Mouse (Mus musculus) forebrain, embryonic 16.5 days (tissue): Measurements from ENCODE around the gene Rrp1. TPM values are rescaled to one million over a fixed set of nuclear protein-coding genes. Genes with fewer than 3 reads are reported as not detected.
"Not testable (repeated sequence)": the region's sequence is repeated elsewhere in the genome, so short reads cannot be mapped to it uniquely, and the experiment has no call there.

Source experiments
- ATAC-seq: fragments of 200-750 bp; cut with Nextera tagmentation; 2 replicates; pipeline ENCODE4 v1.8.0; 2017; ENCODE audit warnings: mild to moderate bottlenecking, moderate library complexity
- H3K27ac ChIP-seq: fragments of 300-500 bp; sonication (generic); 2 replicates; pipeline ENCODE4 v1.5.1; 2014; ENCODE audit warnings: low read length, control low read depth
- H3K27me3 ChIP-seq: fragments of 300-500 bp; sonication (generic); replicated peaks from 2 replicates; pipeline ENCODE4 v1.6.1; 2014; ENCODE audit warnings: low read length; ENCODE audit not compliant: control insufficient read depth, insufficient read depth
- H3K36me3 ChIP-seq: fragments of 300-500 bp; sonication (generic); 2 replicates; pipeline ENCODE4 v1.6.1; 2014; ENCODE audit not compliant: control insufficient read depth, insufficient read depth
- H3K4me1 ChIP-seq: fragments of 300-500 bp; sonication (generic); replicated peaks from 2 replicates; pipeline ENCODE4 v1.6.1; 2014; ENCODE audit warnings: low read length; ENCODE audit not compliant: control insufficient read depth, insufficient read depth
- H3K4me2 ChIP-seq: fragments of 300-500 bp; sonication (generic); 2 replicates; pipeline ENCODE4 v1.6.1; 2014; ENCODE audit warnings: mild to moderate bottlenecking, low read length, control low read depth
- H3K4me3 ChIP-seq: fragments of 300-500 bp; sonication (generic); replicated peaks from 2 replicates; pipeline ENCODE4 v1.5.1; 2014; ENCODE audit warnings: mild to moderate bottlenecking, low read length, control low read depth
- H3K9ac ChIP-seq: fragments of 300-500 bp; sonication (generic); replicated peaks from 2 replicates; pipeline ENCODE4 v1.6.1; 2014; ENCODE audit warnings: low read depth, low read length, control low read depth
- H3K9me3 ChIP-seq: fragments of 300-500 bp; sonication (generic); 2 replicates; pipeline ENCODE4 v1.6.1; 2016; ENCODE audit warnings: low read length; ENCODE audit not compliant: control insufficient read depth
- WGBS: fragments of 180-500 bp; shearing (Covaris S2); extraction: QIAGEN DNeasy Blood & Tissue Kit; methylation state at CpG from one replicate; pipeline ENCODE4 v1.1.7; 2014; 5-methylcytosine and 5-hydroxymethylcytosine counted together
- polyA plus RNA-seq: library from polyadenylated mRNA; unstranded; fragments of >200 nt; fragmentation: Nextera tagmentation; extraction: Ambion mirVana; gene quantifications from 2 replicates; pipeline ENCODE4 v1.2.1, GENCODE M21; 2015

Rrp1 gene
- polyA plus RNA-seq, 1 experiment from 2014 or later: 438 TPM

- Histone ChIP-seq H3K4me3 (no peak overlapping the region), H3K9ac (no peak overlapping the region), H3K4me2 (no peak overlapping the region), H3K4me1 (peaks cover 17% of the 10 kb centered on the region), H3K36me3 (peaks cover 10% of the 10 kb centered on the region), H3K27ac (no peak overlapping the region), H3K9me3 (no peaks in the 10 kb centered on the region), H3K27me3 (no peaks in the 10 kb centered on the region)
- 94% methylated on average over 5 of the region's 5 CpGs for WGBS
- ATAC-seq: no peak
Observed at GRCm38 (mm10) chr10:78429180-78429579, 16.3 kb upstream of the Rrp1 start.

- Histone ChIP-seq H3K9ac (no peak overlapping the region), H3K4me3 (no peak overlapping the region), H3K4me2 (no peak overlapping the region), H3K27ac (no peak overlapping the region), H3K27me3 (no peaks in the 10 kb centered on the region), H3K9me3 (no peaks in the 10 kb centered on the region), H3K4me1 (peaks cover 17% of the 10 kb centered on the region), H3K36me3 (peaks cover 10% of the 10 kb centered on the region)
- ATAC-seq: no peak
- 93% methylated on average over 11 of the region's 11 CpGs for WGBS
Observed at GRCm38 (mm10) chr10:78428070-78428469, 15.2 kb upstream of the Rrp1 start.

- ATAC-seq: no peak
- peak overlapping the region; percentile 52 for H3K4me2 ChIP-seq
- H3K27ac ChIP-seq: no peak overlapping the region
- H3K4me1 ChIP-seq: peaks cover 17% of the 10 kb centered on the region
- no peaks in the 10 kb centered on the region for H3K27me3 ChIP-seq
- H3K9me3 ChIP-seq: no peaks in the 10 kb centered on the region
- 50% methylated on average over 6 of the region's 6 CpGs for WGBS
- peak overlapping the region; percentile 92 for H3K9ac ChIP-seq
- H3K36me3 ChIP-seq: peaks cover 10% of the 10 kb centered on the region
- H3K4me3 ChIP-seq: peak overlapping the region; percentile 80
Observed at GRCm38 (mm10) chr10:78426117-78426735, 13.4 kb upstream of the Rrp1 start.

- WGBS: under 1% methylated on average over 40 of the region's 40 CpGs
- H3K36me3 ChIP-seq: peaks cover 10% of the 10 kb centered on the region
- H3K27ac ChIP-seq: 0 out of 2 replicates have a peak within 1 kb of the TSS, but pooled peaks have one; percentile 6
- peaks cover 17% of the 10 kb centered on the region for H3K4me1 ChIP-seq
- H3K27me3 ChIP-seq: no peaks in the 10 kb centered on the region
- H3K9ac ChIP-seq: peak within 1 kb of the TSS; percentile 92
- H3K4me3 ChIP-seq: peak within 1 kb of the TSS; percentile 80
- no peaks in the 10 kb centered on the region for H3K9me3 ChIP-seq
- peak; percentile 96 for ATAC-seq
- H3K4me2 ChIP-seq: peak within 1 kb of the TSS; percentile 52
Observed at GRCm38 (mm10) chr10:78425181-78426041, 12.6 kb upstream of the Rrp1 start, which contains the start of gene Cstb. Cstb (plus strand) TSS chr10:78425669.

- no peak for ATAC-seq
- WGBS: 95% methylated on average over 3 of the region's 3 CpGs
- Histone ChIP-seq H3K4me1 (peaks cover 17% of the 10 kb centered on the region), H3K27me3 (no peaks in the 10 kb centered on the region), H3K9me3 (no peaks in the 10 kb centered on the region), H3K4me3 (no peak overlapping the region), H3K4me2 (no peak overlapping the region), H3K9ac (no peak overlapping the region), H3K36me3 (peaks cover under 1% of the 10 kb centered on the region; the same call in 1 of the 2 replicates), H3K27ac (no peak overlapping the region)
Observed at GRCm38 (mm10) chr10:78422614-78423013, 9.8 kb upstream of the Rrp1 start.

GRCm38 (mm10) chr10:78420929-78421328 lies 8.1 kb upstream of the Rrp1 start:
- no peak overlapping the region for H3K4me3 ChIP-seq
- no peak overlapping the region for H3K9ac ChIP-seq
- H3K27me3 ChIP-seq: no peaks in the 10 kb centered on the region
- H3K4me2 ChIP-seq: no peak overlapping the region
- ATAC-seq: no peak
- no peaks in the 10 kb centered on the region for H3K36me3 ChIP-seq
- 82% methylated on average over 2 of the region's 2 CpGs for WGBS
- no peak overlapping the region for H3K27ac ChIP-seq
- H3K9me3 ChIP-seq: no peaks in the 10 kb centered on the region
- H3K4me1 ChIP-seq: peaks cover 6% of the 10 kb centered on the region

GRCm38 (mm10) chr10:78418791-78419190 lies 5.9 kb upstream of the Rrp1 start:
- no peak for ATAC-seq
- no peak overlapping the region for H3K9ac ChIP-seq
- H3K36me3 ChIP-seq: no peaks in the 10 kb centered on the region
- H3K4me3 ChIP-seq: no peak overlapping the region
- no peaks in the 10 kb centered on the region for H3K4me1 ChIP-seq
- WGBS: 83% methylated on average over 2 of the region's 2 CpGs
- H3K27me3 ChIP-seq: no peaks in the 10 kb centered on the region
- no peak overlapping the region for H3K27ac ChIP-seq
- H3K9me3 ChIP-seq: no peaks in the 10 kb centered on the region
- H3K4me2 ChIP-seq: no peak overlapping the region

GRCm38 (mm10) chr10:78417888-78418287 lies 5.0 kb upstream of the Rrp1 start:
- H3K9me3 ChIP-seq: no peaks in the 10 kb centered on the region
- peaks cover 3% of the 10 kb centered on the region; the same call in 1 of the 2 replicates for H3K4me1 ChIP-seq
- H3K4me3 ChIP-seq: no peak overlapping the region
- no peaks in the 10 kb centered on the region for H3K36me3 ChIP-seq
- H3K27ac ChIP-seq: no peak overlapping the region
- 61% methylated on average over 5 of the region's 5 CpGs for WGBS
- no peak overlapping the region for H3K9ac ChIP-seq
- H3K27me3 ChIP-seq: no peaks in the 10 kb centered on the region
- ATAC-seq: no peak
- H3K4me2 ChIP-seq: no peak overlapping the region

GRCm38 (mm10) chr10:78414936-78415335 lies 2.1 kb upstream of the Rrp1 start:
- 83% methylated on average over 3 of the region's 4 CpGs for WGBS
- H3K4me1 ChIP-seq: peaks cover 15% of the 10 kb centered on the region

More at GRCm38 (mm10) chr10:78414936-78415335, 2.1 kb upstream of the Rrp1 start:
- not testable (repeated sequence) for H3K4me2 ChIP-seq, H3K9me3 ChIP-seq, H3K9ac ChIP-seq, H3K27me3 ChIP-seq, ATAC-seq, H3K4me3 ChIP-seq, H3K27ac ChIP-seq, H3K36me3 ChIP-seq
